Mouse (Mus musculus): ENCODE data around the gene Slc12a5.

- TF ChIP-seq TAL1 (IDR thresholded peaks at IDR 0.05; ENCODE audit: low read length) (no peak), GATA1 (IDR thresholded peaks at IDR 0.05; ENCODE audit: low read length) (no peak)
Observed at GRCm38 (mm10) chr2:164955725-164956124, 4.9 kb upstream of the Slc12a5 start.

Measured in erythroblast, embryonic 14.5 days (primary cell).